Mouse (Mus musculus): ENCODE measurements around the gene Zfp536. TPM values are rescaled to one million over a fixed set of nuclear protein-coding genes. Genes with fewer than 3 reads are reported as not detected.
A peak's percentile ranks its signal among the peaks of the same experiment; 100 is the strongest.

The Zfp536 gene
- polyA plus RNA-seq, 1 experiment = not detected

- Histone ChIP-seq H3K27ac (ENCODE audit: insufficient read depth, low read length) (no peak overlapping the region), H3K27me3 (ENCODE audit: control insufficient read depth, insufficient read depth, low read length, poor library complexity, severe bottlenecking) (no peaks in the 10 kb centered on the region), H3K9ac (ENCODE audit: low read depth, poor library complexity, severe bottlenecking) (no peak overlapping the region), H3K9me3 (replicated peaks; ENCODE audit: control insufficient read depth, insufficient read depth, low read length, poor library complexity, severe bottlenecking) (no peaks in the 10 kb centered on the region), H3K4me1 (ENCODE audit: control insufficient read depth, insufficient read depth, low read length) (no peaks in the 10 kb centered on the region), H3K36me3 (ENCODE audit: control insufficient read depth, insufficient read depth, low read length, poor library complexity, severe bottlenecking) (no peaks in the 10 kb centered on the region), H3K4me3 (ENCODE audit: low read depth, low read length) (no peak overlapping the region)
- TF ChIP-seq POLR2A (IDR thresholded peaks at IDR 0.05; ENCODE audit: insufficient read depth, low read length) (no peak), CTCF (IDR thresholded peaks at IDR 0.05; ENCODE audit: low read depth, low read length) (no peak), EP300 (IDR thresholded peaks at IDR 0.05; ENCODE audit: insufficient read depth, low read depth, low read length) (no peak)
Measured at GRCm38 (mm10) chr7:37809908-37810307, 36.5 kb upstream of the Zfp536 start.

- Histone ChIP-seq H3K27ac (ENCODE audit: insufficient read depth, low read length) (no peak overlapping the region), H3K9me3 (replicated peaks; ENCODE audit: control insufficient read depth, insufficient read depth, low read length, poor library complexity, severe bottlenecking) (no peaks in the 10 kb centered on the region), H3K4me3 (ENCODE audit: low read depth, low read length) (no peak overlapping the region), H3K4me1 (ENCODE audit: control insufficient read depth, insufficient read depth, low read length) (no peaks in the 10 kb centered on the region), H3K27me3 (ENCODE audit: control insufficient read depth, insufficient read depth, low read length, poor library complexity, severe bottlenecking) (no peaks in the 10 kb centered on the region), H3K9ac (ENCODE audit: low read depth, poor library complexity, severe bottlenecking) (no peak overlapping the region), H3K36me3 (ENCODE audit: control insufficient read depth, insufficient read depth, low read length, poor library complexity, severe bottlenecking) (no peaks in the 10 kb centered on the region)
- TF ChIP-seq POLR2A (IDR thresholded peaks at IDR 0.05; ENCODE audit: insufficient read depth, low read length) = no peak
- no peak for TF ChIP-seq CTCF (IDR thresholded peaks at IDR 0.05; ENCODE audit: low read depth, low read length)
- TF ChIP-seq EP300 (IDR thresholded peaks at IDR 0.05; ENCODE audit: insufficient read depth, low read depth, low read length) = no peak
Measured at GRCm38 (mm10) chr7:37809001-37809400, 35.6 kb upstream of the Zfp536 start.

- TF ChIP-seq POLR2A (IDR thresholded peaks at IDR 0.05; ENCODE audit: insufficient read depth, low read length) (no peak), EP300 (IDR thresholded peaks at IDR 0.05; ENCODE audit: insufficient read depth, low read depth, low read length) (no peak), CTCF (IDR thresholded peaks at IDR 0.05; ENCODE audit: low read depth, low read length) (no peak)
- Histone ChIP-seq H3K9ac (ENCODE audit: low read depth, poor library complexity, severe bottlenecking) (no peak overlapping the region), H3K4me3 (ENCODE audit: low read depth, low read length) (no peak overlapping the region)
Measured at GRCm38 (mm10) chr7:37801160-37801559, 27.7 kb upstream of the Zfp536 start.

GRCm38 (mm10) chr7:37788721-37789120 lies 15.3 kb upstream of the Zfp536 start:
- Histone ChIP-seq H3K36me3 (ENCODE audit: control insufficient read depth, insufficient read depth, low read length, poor library complexity, severe bottlenecking) (no peaks in the 10 kb centered on the region), H3K4me3 (ENCODE audit: low read depth, low read length) (no peak overlapping the region)
- no peak for TF ChIP-seq POLR2A (IDR thresholded peaks at IDR 0.05; ENCODE audit: insufficient read depth, low read length)
- no peak for TF ChIP-seq CTCF (IDR thresholded peaks at IDR 0.05; ENCODE audit: low read depth, low read length)
- no peak for TF ChIP-seq EP300 (IDR thresholded peaks at IDR 0.05; ENCODE audit: insufficient read depth, low read depth, low read length)

More at GRCm38 (mm10) chr7:37801160-37801559, 27.7 kb upstream of the Zfp536 start:
- Histone ChIP-seq H3K36me3 (ENCODE audit: control insufficient read depth, insufficient read depth, low read length, poor library complexity, severe bottlenecking) (no peaks in the 10 kb centered on the region), H3K27me3 (ENCODE audit: control insufficient read depth, insufficient read depth, low read length, poor library complexity, severe bottlenecking) (no peaks in the 10 kb centered on the region), H3K27ac (ENCODE audit: insufficient read depth, low read length) (no peak overlapping the region), H3K4me1 (ENCODE audit: control insufficient read depth, insufficient read depth, low read length) (no peaks in the 10 kb centered on the region), H3K9me3 (replicated peaks; ENCODE audit: control insufficient read depth, insufficient read depth, low read length, poor library complexity, severe bottlenecking) (no peaks in the 10 kb centered on the region)

GRCm38 (mm10) chr7:37775502-37775901 lies 2.1 kb upstream of the Zfp536 start:
- no peak for TF ChIP-seq EP300 (IDR thresholded peaks at IDR 0.05; ENCODE audit: insufficient read depth, low read depth, low read length)
- TF ChIP-seq POLR2A (IDR thresholded peaks at IDR 0.05; ENCODE audit: insufficient read depth, low read length) = no peak
- TF ChIP-seq CTCF (IDR thresholded peaks at IDR 0.05; ENCODE audit: low read depth, low read length) = peak; percentile 89
- no peaks in the 10 kb centered on the region for H3K4me1 ChIP-seq (ENCODE audit: control insufficient read depth, insufficient read depth, low read length)
- H3K27ac ChIP-seq (ENCODE audit: insufficient read depth, low read length) = no peak overlapping the region
- no peak overlapping the region for H3K9ac ChIP-seq (ENCODE audit: low read depth, poor library complexity, severe bottlenecking)
- H3K36me3 ChIP-seq (ENCODE audit: control insufficient read depth, insufficient read depth, low read length, poor library complexity, severe bottlenecking) = no peaks in the 10 kb centered on the region
- H3K27me3 ChIP-seq (ENCODE audit: control insufficient read depth, insufficient read depth, low read length, poor library complexity, severe bottlenecking) = peaks cover 26% of the 10 kb centered on the region
- H3K4me3 ChIP-seq (ENCODE audit: low read depth, low read length) = no peak overlapping the region
- no peaks in the 10 kb centered on the region for H3K9me3 ChIP-seq (replicated peaks; ENCODE audit: control insufficient read depth, insufficient read depth, low read length, poor library complexity, severe bottlenecking)

More at GRCm38 (mm10) chr7:37788721-37789120, 15.3 kb upstream of the Zfp536 start:
- no peaks in the 10 kb centered on the region for H3K4me1 ChIP-seq (ENCODE audit: control insufficient read depth, insufficient read depth, low read length)
- no peak overlapping the region for H3K27ac ChIP-seq (ENCODE audit: insufficient read depth, low read length)
- no peaks in the 10 kb centered on the region for H3K9me3 ChIP-seq (replicated peaks; ENCODE audit: control insufficient read depth, insufficient read depth, low read length, poor library complexity, severe bottlenecking)
- H3K9ac ChIP-seq (ENCODE audit: low read depth, poor library complexity, severe bottlenecking) = no peak overlapping the region
- no peaks in the 10 kb centered on the region for H3K27me3 ChIP-seq (ENCODE audit: control insufficient read depth, insufficient read depth, low read length, poor library complexity, severe bottlenecking)

- H3K4me1 ChIP-seq (ENCODE audit: control insufficient read depth, insufficient read depth, low read length) = no peaks in the 10 kb centered on the region
- H3K4me3 ChIP-seq (ENCODE audit: low read depth, low read length) = no peak overlapping the region
- no peaks in the 10 kb centered on the region for H3K9me3 ChIP-seq (replicated peaks; ENCODE audit: control insufficient read depth, insufficient read depth, low read length, poor library complexity, severe bottlenecking)
- TF ChIP-seq EP300 (IDR thresholded peaks at IDR 0.05; ENCODE audit: insufficient read depth, low read depth, low read length) = no peak
- no peak for TF ChIP-seq POLR2A (IDR thresholded peaks at IDR 0.05; ENCODE audit: insufficient read depth, low read length)
- no peak for TF ChIP-seq CTCF (IDR thresholded peaks at IDR 0.05; ENCODE audit: low read depth, low read length)
- no peak overlapping the region for H3K27ac ChIP-seq (ENCODE audit: insufficient read depth, low read length)
- H3K9ac ChIP-seq (ENCODE audit: low read depth, poor library complexity, severe bottlenecking) = no peak overlapping the region
- H3K36me3 ChIP-seq (ENCODE audit: control insufficient read depth, insufficient read depth, low read length, poor library complexity, severe bottlenecking) = no peaks in the 10 kb centered on the region
- peaks cover 30% of the 10 kb centered on the region for H3K27me3 ChIP-seq (ENCODE audit: control insufficient read depth, insufficient read depth, low read length, poor library complexity, severe bottlenecking)
Measured at GRCm38 (mm10) chr7:37774463-37774970, 1.1 kb upstream of the Zfp536 start.
